Mouse (Mus musculus): ENCODE data around the gene Zcwpw1. TPM values are rescaled to one million over a fixed set of nuclear protein-coding genes. Genes with fewer than 3 reads are reported as not detected.

Gene Zcwpw1
- polyA plus RNA-seq, 1 experiment from 2014 or later: 13.1 TPM

GRCm38 (mm10) chr5:137786109-137786942, 1.3 kb upstream of the Zcwpw1 start:
- under 1% methylated on average over 79 of the region's 79 CpGs for WGBS
- Histone ChIP-seq H3K4me2 (ENCODE audit: low read length) (peak overlapping the region; percentile 90), H3K9ac (ENCODE audit: low read depth, low read length) (peak overlapping the region; percentile 91), H3K36me3 (ENCODE audit: control insufficient read depth, insufficient read depth, low read length) (peaks cover 17% of the 10 kb centered on the region), H3K4me3 (ENCODE audit: low read depth, low read length) (peak overlapping the region; percentile 79), H3K27ac (ENCODE audit: low read length) (peak overlapping the region; percentile 96), H3K4me1 (ENCODE audit: control insufficient read depth, insufficient read depth, low read length) (peaks cover 40% of the 10 kb centered on the region), H3K9me3 (replicated peaks; ENCODE audit: control insufficient read depth, low read length, poor library complexity, severe bottlenecking) (no peaks in the 10 kb centered on the region), H3K27me3 (ENCODE audit: control insufficient read depth, insufficient read depth, low read depth, low read length) (no peaks in the 10 kb centered on the region)
- ATAC-seq: peak; percentile 86

DNA sequence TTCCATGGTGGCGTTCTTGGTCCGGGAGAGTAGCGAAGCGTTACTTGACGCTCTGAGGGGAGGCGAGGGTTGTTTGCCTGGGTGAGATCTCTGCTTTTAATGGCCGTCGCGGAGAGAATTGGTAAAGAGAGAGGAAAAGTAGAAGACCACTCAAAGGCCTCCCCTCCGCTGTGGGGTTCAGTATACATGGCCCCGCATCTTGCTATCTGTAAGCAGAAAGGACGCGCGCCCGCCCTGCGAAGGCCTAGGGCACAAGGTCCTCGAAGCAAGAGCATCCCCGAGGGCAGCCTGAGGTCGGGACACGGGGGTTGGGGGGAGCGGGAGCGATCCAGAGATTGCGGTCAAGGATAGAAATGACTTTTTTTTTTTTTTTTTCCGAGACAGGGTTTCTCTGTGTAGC, 573 bp downstream of the Zcwpw1 start:
- no peak for ATAC-seq
- H3K9ac ChIP-seq (ENCODE audit: low read depth, low read length): no peak overlapping the region
- WGBS: 74% methylated on average over 24 of the region's 24 CpGs

GRCm38 (mm10) chr5:137788946-137789531, 1.4 kb downstream of the Zcwpw1 start:
- no peak overlapping the region for H3K4me2 ChIP-seq (ENCODE audit: low read length)
- no peak overlapping the region for H3K27ac ChIP-seq (ENCODE audit: low read length)
- no peak for ATAC-seq
- H3K27me3 ChIP-seq (ENCODE audit: control insufficient read depth, insufficient read depth, low read depth, low read length): no peaks in the 10 kb centered on the region
- no peaks in the 10 kb centered on the region for H3K9me3 ChIP-seq (replicated peaks; ENCODE audit: control insufficient read depth, low read length, poor library complexity, severe bottlenecking)
- 0 out of 2 replicates have a peak, but pooled peaks cover under 1% of the 10 kb centered on the region for H3K36me3 ChIP-seq (ENCODE audit: control insufficient read depth, insufficient read depth, low read length)
- WGBS: 95% methylated on average over 2 of the region's 2 CpGs
- no peak overlapping the region for H3K9ac ChIP-seq (ENCODE audit: low read depth, low read length)
- peaks cover 19% of the 10 kb centered on the region for H3K4me1 ChIP-seq (ENCODE audit: control insufficient read depth, insufficient read depth, low read length)
- no peak overlapping the region for H3K4me3 ChIP-seq (ENCODE audit: low read depth, low read length)

More for the DNA sequence above, 573 bp downstream of the Zcwpw1 start:
- Histone ChIP-seq H3K27me3 (ENCODE audit: control insufficient read depth, insufficient read depth, low read depth, low read length) (no peaks in the 10 kb centered on the region), H3K4me3 (ENCODE audit: low read depth, low read length) (peak overlapping the region; percentile 79), H3K9me3 (replicated peaks; ENCODE audit: control insufficient read depth, low read length, poor library complexity, severe bottlenecking) (no peaks in the 10 kb centered on the region), H3K4me1 (ENCODE audit: control insufficient read depth, insufficient read depth, low read length) (peaks cover 28% of the 10 kb centered on the region), H3K36me3 (ENCODE audit: control insufficient read depth, insufficient read depth, low read length) (0 out of 2 replicates have a peak, but pooled peaks cover 2% of the 10 kb centered on the region), H3K4me2 (ENCODE audit: low read length) (peak overlapping the region; percentile 70), H3K27ac (ENCODE audit: low read length) (no peak overlapping the region)

GRCm38 (mm10) chr5:137791553-137791952, 4.0 kb downstream of the Zcwpw1 start:
- H3K4me2 ChIP-seq (ENCODE audit: low read length): no peak overlapping the region
- no peaks in the 10 kb centered on the region for H3K36me3 ChIP-seq (ENCODE audit: control insufficient read depth, insufficient read depth, low read length)
- no peaks in the 10 kb centered on the region for H3K9me3 ChIP-seq (replicated peaks; ENCODE audit: control insufficient read depth, low read length, poor library complexity, severe bottlenecking)
- H3K4me3 ChIP-seq (ENCODE audit: low read depth, low read length): no peak overlapping the region
- ATAC-seq: no peak
- H3K27me3 ChIP-seq (ENCODE audit: control insufficient read depth, insufficient read depth, low read depth, low read length): no peaks in the 10 kb centered on the region
- H3K4me1 ChIP-seq (ENCODE audit: control insufficient read depth, insufficient read depth, low read length): peaks cover 6% of the 10 kb centered on the region
- no peak overlapping the region for H3K27ac ChIP-seq (ENCODE audit: low read length)
- H3K9ac ChIP-seq (ENCODE audit: low read depth, low read length): no peak overlapping the region

GRCm38 (mm10) chr5:137796606-137797005, 9.0 kb downstream of the Zcwpw1 start:
- no peaks in the 10 kb centered on the region for H3K9me3 ChIP-seq (replicated peaks; ENCODE audit: control insufficient read depth, low read length, poor library complexity, severe bottlenecking)
- no peaks in the 10 kb centered on the region for H3K27me3 ChIP-seq (ENCODE audit: control insufficient read depth, insufficient read depth, low read depth, low read length)
- 77% methylated on average over 3 of the region's 3 CpGs for WGBS
- ATAC-seq: no peak
- no peak overlapping the region for H3K27ac ChIP-seq (ENCODE audit: low read length)
- H3K4me2 ChIP-seq (ENCODE audit: low read length): no peak overlapping the region
- no peaks in the 10 kb centered on the region for H3K36me3 ChIP-seq (ENCODE audit: control insufficient read depth, insufficient read depth, low read length)
- no peaks in the 10 kb centered on the region for H3K4me1 ChIP-seq (ENCODE audit: control insufficient read depth, insufficient read depth, low read length)
- H3K9ac ChIP-seq (ENCODE audit: low read depth, low read length): no peak overlapping the region
- H3K4me3 ChIP-seq (ENCODE audit: low read depth, low read length): no peak overlapping the region

- no peak overlapping the region for H3K9ac ChIP-seq (ENCODE audit: low read depth, low read length)
- WGBS: 89% methylated on average over 3 of the region's 3 CpGs
- H3K9me3 ChIP-seq (replicated peaks; ENCODE audit: control insufficient read depth, low read length, poor library complexity, severe bottlenecking): no peaks in the 10 kb centered on the region
- H3K27ac ChIP-seq (ENCODE audit: low read length): no peak overlapping the region
- no peaks in the 10 kb centered on the region for H3K4me1 ChIP-seq (ENCODE audit: control insufficient read depth, insufficient read depth, low read length)
- no peaks in the 10 kb centered on the region for H3K27me3 ChIP-seq (ENCODE audit: control insufficient read depth, insufficient read depth, low read depth, low read length)
- H3K4me3 ChIP-seq (ENCODE audit: low read depth, low read length): no peak overlapping the region
- no peaks in the 10 kb centered on the region for H3K36me3 ChIP-seq (ENCODE audit: control insufficient read depth, insufficient read depth, low read length)
- ATAC-seq: no peak
- H3K4me2 ChIP-seq (ENCODE audit: low read length): no peak overlapping the region
These were observed 13.3 kb downstream of the Zcwpw1 start for GRCm38 (mm10) chr5:137800917-137801316.

GRCm38 (mm10) chr5:137806158-137806557, 18.6 kb downstream of the Zcwpw1 start:
- no peak overlapping the region for H3K4me2 ChIP-seq (ENCODE audit: low read length)
- H3K27me3 ChIP-seq (ENCODE audit: control insufficient read depth, insufficient read depth, low read depth, low read length): no peaks in the 10 kb centered on the region
- no peak overlapping the region for H3K27ac ChIP-seq (ENCODE audit: low read length)
- H3K4me1 ChIP-seq (ENCODE audit: control insufficient read depth, insufficient read depth, low read length): no peaks in the 10 kb centered on the region
- WGBS: 70% methylated on average over 1 of the region's 1 CpGs
- no peak overlapping the region for H3K9ac ChIP-seq (ENCODE audit: low read depth, low read length)
- ATAC-seq: no peak
- no peaks in the 10 kb centered on the region for H3K9me3 ChIP-seq (replicated peaks; ENCODE audit: control insufficient read depth, low read length, poor library complexity, severe bottlenecking)
- H3K4me3 ChIP-seq (ENCODE audit: low read depth, low read length): no peak overlapping the region
- H3K36me3 ChIP-seq (ENCODE audit: control insufficient read depth, insufficient read depth, low read length): no peaks in the 10 kb centered on the region

DNA sequence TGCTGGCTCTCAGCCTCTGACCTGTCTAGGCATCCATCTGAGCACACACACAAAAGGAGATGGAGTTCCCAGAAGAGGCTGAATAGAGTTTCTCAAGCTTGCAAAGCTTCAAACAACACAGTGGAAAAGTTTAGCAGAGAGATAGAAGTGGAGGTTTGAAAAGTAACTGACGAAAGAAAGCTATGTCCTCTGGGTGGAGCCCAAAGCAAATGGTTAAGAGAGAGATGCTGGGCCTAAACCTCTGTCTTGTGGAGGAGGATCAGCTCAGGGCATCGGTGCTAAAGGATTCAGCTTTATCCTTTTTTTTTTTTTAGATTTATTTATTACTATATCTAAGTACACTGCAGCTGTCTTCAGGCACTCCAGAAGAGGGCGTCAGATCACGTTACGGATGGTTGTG, 20.7 kb downstream of the Zcwpw1 start:
- H3K4me1 ChIP-seq (ENCODE audit: control insufficient read depth, insufficient read depth, low read length): no peaks in the 10 kb centered on the region
- no peaks in the 10 kb centered on the region for H3K27me3 ChIP-seq (ENCODE audit: control insufficient read depth, insufficient read depth, low read depth, low read length)
- no peaks in the 10 kb centered on the region for H3K9me3 ChIP-seq (replicated peaks; ENCODE audit: control insufficient read depth, low read length, poor library complexity, severe bottlenecking)
- ATAC-seq: no peak
- H3K4me2 ChIP-seq (ENCODE audit: low read length): no peak overlapping the region
- no peak overlapping the region for H3K27ac ChIP-seq (ENCODE audit: low read length)
- WGBS: 88% methylated on average over 5 of the region's 5 CpGs
- no peaks in the 10 kb centered on the region for H3K36me3 ChIP-seq (ENCODE audit: control insufficient read depth, insufficient read depth, low read length)
- H3K9ac ChIP-seq (ENCODE audit: low read depth, low read length): no peak overlapping the region
- no peak overlapping the region for H3K4me3 ChIP-seq (ENCODE audit: low read depth, low read length)

DNA sequence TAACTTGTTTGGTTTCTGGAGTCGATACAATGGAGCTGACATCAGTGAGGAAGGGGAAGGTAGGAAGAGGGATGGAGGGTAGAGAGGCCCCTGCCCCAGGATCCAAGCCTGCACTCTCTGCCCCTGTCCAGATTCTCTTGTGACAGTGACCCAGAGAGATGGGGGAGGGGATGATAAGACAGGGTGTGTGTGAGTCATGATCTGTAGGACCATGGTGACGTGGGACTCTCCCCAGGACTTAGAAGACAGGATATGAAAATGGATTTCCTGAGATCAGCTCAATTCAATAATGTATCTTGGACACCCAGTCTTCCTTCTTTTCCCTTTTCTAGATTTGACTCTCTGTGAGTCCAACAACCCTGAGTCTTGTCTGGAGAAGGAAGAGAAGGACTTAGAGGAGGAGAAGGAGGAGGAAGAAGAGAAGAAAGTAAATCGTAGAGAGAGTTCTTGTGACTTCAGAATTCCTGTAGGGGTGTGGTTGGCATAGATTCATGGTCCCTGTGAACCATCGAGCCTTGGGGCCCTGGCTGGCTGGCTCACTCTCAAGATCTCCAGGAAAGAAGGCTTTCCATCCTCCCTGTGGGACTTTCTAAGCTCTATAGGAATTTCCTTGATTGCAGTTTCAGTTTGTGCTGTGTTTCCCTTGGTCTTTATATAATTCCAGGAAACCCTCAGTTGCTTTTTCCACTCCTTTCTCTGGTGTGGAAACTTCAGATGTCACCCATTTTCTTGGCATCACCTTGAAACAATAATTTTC, 30.0 kb downstream of the Zcwpw1 start:
- H3K9ac ChIP-seq (ENCODE audit: low read depth, low read length): no peak overlapping the region
- no peak overlapping the region for H3K4me3 ChIP-seq (ENCODE audit: low read depth, low read length)
- no peak overlapping the region for H3K27ac ChIP-seq (ENCODE audit: low read length)
- H3K36me3 ChIP-seq (ENCODE audit: control insufficient read depth, insufficient read depth, low read length): no peaks in the 10 kb centered on the region
- H3K9me3 ChIP-seq (replicated peaks; ENCODE audit: control insufficient read depth, low read length, poor library complexity, severe bottlenecking): no peaks in the 10 kb centered on the region
- no peaks in the 10 kb centered on the region for H3K27me3 ChIP-seq (ENCODE audit: control insufficient read depth, insufficient read depth, low read depth, low read length)
- H3K4me1 ChIP-seq (ENCODE audit: control insufficient read depth, insufficient read depth, low read length): no peaks in the 10 kb centered on the region
- no peak for ATAC-seq
- 78% methylated on average over 4 of the region's 4 CpGs for WGBS
- H3K4me2 ChIP-seq (ENCODE audit: low read length): no peak overlapping the region

Measured in midbrain, embryonic 16.5 days (tissue).